Mouse (Mus musculus): ENCODE results near the gene Slc7a6os.
"Not testable (repeated sequence)": the region's sequence is repeated elsewhere in the genome, so short reads cannot be mapped to it uniquely, and the experiment has no call there.

Gene Slc7a6os

GRCm38 (mm10) chr8:106210821-106211345 is at the start of gene Slc7a6os, which contains the start of gene Prmt7:
Gene Slc7a6os (minus strand): TSS chr8:106210935.
Gene Prmt7 (plus strand): TSS chr8:106210936.
- peak; percentile 93 to 96 for DNase-seq (ENCODE audit: low spot score in 2 of 2)

GRCm38 (mm10) chr8:106259579-106260255 is 49.0 kb upstream of the Slc7a6os start:
- no peak for DNase-seq (ENCODE audit: low spot score in 2 of 2)

GRCm38 (mm10) chr8:106258169-106258568 is 47.4 kb upstream of the Slc7a6os start:
- DNase-seq (ENCODE audit: low spot score in 2 of 2) = peak in 1 of 2 experiments; percentile 53

- DNase-seq (ENCODE audit: low spot score in 2 of 2) = no peak
These were observed 39.5 kb upstream of the Slc7a6os start for GRCm38 (mm10) chr8:106250186-106250585.

- no peak for DNase-seq (ENCODE audit: low spot score in 2 of 2)
These were observed 26.4 kb upstream of the Slc7a6os start for GRCm38 (mm10) chr8:106237106-106237505.

- no peak for DNase-seq (ENCODE audit: low spot score in 2 of 2)
These were observed 24.0 kb upstream of the Slc7a6os start for GRCm38 (mm10) chr8:106234567-106235261.

- no peak for DNase-seq (ENCODE audit: low spot score in 2 of 2)
These were observed 22.0 kb upstream of the Slc7a6os start for GRCm38 (mm10) chr8:106232751-106233150.

GRCm38 (mm10) chr8:106231536-106231935 is 20.8 kb upstream of the Slc7a6os start:
- DNase-seq (ENCODE audit: low spot score in 2 of 2) = no peak

- DNase-seq (ENCODE audit: low spot score in 2 of 2) = peak; percentile 45 to 74
These were observed 15.9 kb upstream of the Slc7a6os start for GRCm38 (mm10) chr8:106226589-106226988.

GRCm38 (mm10) chr8:106219620-106220019 is 8.9 kb upstream of the Slc7a6os start:
- DNase-seq (ENCODE audit: low spot score in 2 of 2) = no peak

- no peak for DNase-seq (ENCODE audit: low spot score in 2 of 2)
These were observed 3.2 kb upstream of the Slc7a6os start for GRCm38 (mm10) chr8:106213959-106214358.

GRCm38 (mm10) chr8:106211421-106211820 is 686 bp upstream of the Slc7a6os start:
- DNase-seq (ENCODE audit: low spot score in 2 of 2) = no peak

- DNase-seq (ENCODE audit: low spot score in 2 of 2) = peak in 1 of 2 experiments; percentile 16
These were observed 552 bp downstream of the Slc7a6os start for GRCm38 (mm10) chr8:106210035-106210731.

- DNase-seq (ENCODE audit: low spot score in 2 of 2) = not testable (repeated sequence)
These were observed 11.1 kb downstream of the Slc7a6os start for GRCm38 (mm10) chr8:106199596-106199995.

- peak in 1 of 2 experiments; percentile 52 for DNase-seq (ENCODE audit: low spot score in 2 of 2)
These were observed 12.0 kb downstream of the Slc7a6os start for GRCm38 (mm10) chr8:106198741-106199140.

- DNase-seq (ENCODE audit: low spot score in 2 of 2) = no peak
These were observed 16.7 kb downstream of the Slc7a6os start for GRCm38 (mm10) chr8:106194062-106194461.

- no peak for DNase-seq (ENCODE audit: low spot score in 2 of 2)
These were observed 17.6 kb downstream of the Slc7a6os start for GRCm38 (mm10) chr8:106193162-106193561.

- DNase-seq (ENCODE audit: low spot score in 2 of 2) = no peak
These were observed 19.1 kb downstream of the Slc7a6os start for GRCm38 (mm10) chr8:106191639-106192038.

- no peak for DNase-seq (ENCODE audit: low spot score in 2 of 2)
These were observed 21.6 kb downstream of the Slc7a6os start for GRCm38 (mm10) chr8:106189162-106189561.

- no peak for DNase-seq (ENCODE audit: low spot score in 2 of 2)
These were observed 24.3 kb downstream of the Slc7a6os start for GRCm38 (mm10) chr8:106186394-106186793.

GRCm38 (mm10) chr8:106185628-106186270 is 25.0 kb downstream of the Slc7a6os start:
- DNase-seq (ENCODE audit: low spot score in 2 of 2) = no peak

GRCm38 (mm10) chr8:106178428-106178827 is 32.3 kb downstream of the Slc7a6os start:
- DNase-seq (ENCODE audit: low spot score in 2 of 2) = no peak
